Mouse (Mus musculus) hindbrain, embryonic 16.5 days (tissue): ENCODE results near the gene Dazap2. TPM values are rescaled to one million over a fixed set of nuclear protein-coding genes. Genes with fewer than 3 reads are reported as not detected.

Source experiments
- ATAC-seq: fragments of 200-750 bp; cut with Nextera tagmentation; 2 replicates; pipeline ENCODE4 v1.8.0; 2017; ENCODE audit warnings: moderate TSS enrichment, moderate library complexity
- H3K27ac ChIP-seq: fragments of 300-500 bp; sonication (generic); 2 replicates; pipeline ENCODE4 v1.5.1; 2014; ENCODE audit warnings: low read depth, mild to moderate bottlenecking, control low read depth, low read length, moderate library complexity
- H3K27me3 ChIP-seq: fragments of 300-500 bp; sonication (generic); replicated peaks from 2 replicates; pipeline ENCODE4 v1.6.1; 2014; ENCODE audit warnings: low read length; ENCODE audit not compliant: control insufficient read depth, insufficient read depth
- H3K36me3 ChIP-seq: fragments of 300-500 bp; sonication (generic); 2 replicates; pipeline ENCODE4 v1.6.1; 2014; ENCODE audit warnings: mild to moderate bottlenecking, low read length, moderate library complexity, mixed read lengths; ENCODE audit not compliant: control insufficient read depth, insufficient read depth
- H3K4me1 ChIP-seq: fragments of 300-500 bp; sonication (generic); 2 replicates; pipeline ENCODE4 v1.6.1; 2014; ENCODE audit warnings: low read depth, low read length; ENCODE audit not compliant: control insufficient read depth, insufficient read depth
- H3K4me2 ChIP-seq: fragments of 300-500 bp; sonication (generic); 2 replicates; pipeline ENCODE4 v1.6.1; 2014; ENCODE audit warnings: mild to moderate bottlenecking, low read length, control low read depth, moderate library complexity
- H3K4me3 ChIP-seq: fragments of 300-500 bp; sonication (generic); 2 replicates; pipeline ENCODE4 v1.5.1; 2014; ENCODE audit warnings: mild to moderate bottlenecking, low read length, control low read depth, moderate library complexity
- H3K9ac ChIP-seq: fragments of 300-500 bp; sonication (generic); 2 replicates; pipeline ENCODE4 v1.6.1; 2014; ENCODE audit warnings: low read depth, mild to moderate bottlenecking, control low read depth, low read length, moderate library complexity
- H3K9me3 ChIP-seq: fragments of 300-500 bp; sonication (generic); 2 replicates; pipeline ENCODE4 v1.6.1; 2014; ENCODE audit warnings: mild to moderate bottlenecking, low read length, moderate library complexity; ENCODE audit not compliant: control insufficient read depth
- WGBS: fragments of 180-500 bp; shearing (Covaris S2); extraction: QIAGEN DNeasy Blood & Tissue Kit; methylation state at CpG from one replicate; pipeline ENCODE4 v1.1.7; 2014; 5-methylcytosine and 5-hydroxymethylcytosine counted together
- polyA plus RNA-seq: library from polyadenylated mRNA; unstranded; fragments of >200 nt; fragmentation: Nextera tagmentation; extraction: Ambion mirVana; gene quantifications from 2 replicates; pipeline ENCODE4 v1.2.1, GENCODE M21; 2015

Gene Dazap2
- polyA plus RNA-seq, 1 experiment from 2014 or later = 123 TPM

DNA sequence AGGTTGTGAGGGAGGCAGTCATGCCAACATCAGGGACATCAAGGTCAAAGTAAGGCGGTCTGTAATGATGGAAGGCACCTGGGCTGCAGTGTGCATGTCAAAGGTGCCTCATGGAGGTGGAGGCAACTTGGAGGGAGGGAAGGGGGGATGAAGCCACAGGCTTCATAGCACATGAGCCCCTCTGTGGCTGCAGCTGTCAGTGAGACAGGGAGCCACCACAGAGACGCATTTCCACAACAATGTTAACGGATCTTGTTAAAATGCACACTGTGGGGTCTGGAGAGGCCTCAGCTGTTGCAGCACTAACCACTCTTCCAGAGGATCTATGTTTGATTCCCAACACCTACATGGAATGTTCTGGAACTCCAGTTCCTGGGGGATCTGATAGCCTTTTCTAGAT, 15.0 kb downstream of the Dazap2 start:
- Histone ChIP-seq H3K27me3 (peaks cover 14% of the 10 kb centered on the region), H3K27ac (no peak overlapping the region), H3K9me3 (no peaks in the 10 kb centered on the region), H3K4me3 (no peak overlapping the region), H3K4me1 (no peaks in the 10 kb centered on the region), H3K36me3 (no peaks in the 10 kb centered on the region), H3K9ac (no peak overlapping the region), H3K4me2 (no peak overlapping the region)
- 43% methylated on average over 3 of the region's 3 CpGs for WGBS
- ATAC-seq = no peak

DNA sequence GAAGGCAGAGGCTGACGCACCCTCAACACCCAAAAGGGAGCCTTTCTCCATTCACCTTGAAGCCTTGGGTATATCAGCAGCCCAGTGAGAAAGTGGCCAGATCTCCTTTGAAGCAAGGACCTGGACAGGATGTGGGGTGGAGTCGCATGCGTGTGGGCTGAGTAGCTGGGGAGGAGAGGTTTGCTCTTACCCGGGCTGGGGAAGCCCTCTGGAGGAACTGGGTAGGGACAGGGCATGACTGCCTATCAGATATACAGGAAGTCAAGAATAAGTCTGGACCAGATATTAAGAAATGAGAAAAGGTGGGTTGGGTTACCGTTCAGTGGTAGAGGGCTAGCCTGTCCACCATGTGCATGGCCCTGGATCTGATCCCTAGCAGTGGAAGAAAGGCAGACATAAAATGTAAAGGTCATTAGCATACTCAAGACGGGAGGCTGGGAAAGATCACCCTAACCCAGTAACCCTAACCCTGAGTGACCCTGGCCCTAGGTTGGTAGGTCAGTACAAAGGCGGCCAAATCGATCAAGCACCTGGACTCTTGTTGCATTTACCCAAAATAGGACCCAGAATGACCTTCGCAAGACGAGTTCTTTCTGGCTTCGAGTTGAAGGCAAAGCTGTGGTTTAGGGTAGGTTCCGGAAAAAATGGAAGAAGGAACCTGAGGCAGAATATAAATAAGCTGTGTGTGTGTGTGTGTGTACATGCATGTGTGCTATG, 16.5 kb downstream of the Dazap2 start:
- no peak overlapping the region for H3K4me2 ChIP-seq

DNA sequence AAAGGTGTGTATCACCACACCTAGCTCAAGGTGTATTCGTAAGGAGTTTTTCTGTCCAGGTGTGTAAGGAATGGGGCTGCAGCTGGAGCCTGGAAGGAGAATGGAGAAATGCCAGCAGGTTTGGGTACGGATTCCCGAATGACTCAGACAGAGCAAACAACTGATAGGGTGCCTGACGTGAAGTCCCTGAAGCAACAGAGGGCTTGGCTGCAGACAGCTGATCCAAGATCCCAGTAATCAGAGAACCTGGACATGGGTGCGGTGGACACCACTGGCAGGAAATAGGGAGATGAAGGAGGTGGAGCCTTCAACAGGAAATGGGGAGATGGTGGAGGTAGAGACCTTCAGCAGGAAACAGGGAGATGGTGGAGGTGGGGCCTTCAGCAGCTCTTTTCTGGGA, 17.2 kb downstream of the Dazap2 start:
- no peak overlapping the region for H3K27ac ChIP-seq
- WGBS = 88% methylated on average over 5 of the region's 5 CpGs
- no peak overlapping the region for H3K4me2 ChIP-seq
- H3K9me3 ChIP-seq = no peaks in the 10 kb centered on the region
- H3K27me3 ChIP-seq = peaks cover 26% of the 10 kb centered on the region
- no peak overlapping the region for H3K9ac ChIP-seq
- H3K4me3 ChIP-seq = no peak overlapping the region
- H3K36me3 ChIP-seq = no peaks in the 10 kb centered on the region
- H3K4me1 ChIP-seq = peaks cover 11% of the 10 kb centered on the region
- ATAC-seq = no peak

More for the DNA sequence above, 16.5 kb downstream of the Dazap2 start:
- Histone ChIP-seq H3K9me3 (no peaks in the 10 kb centered on the region), H3K4me3 (no peak overlapping the region), H3K27ac (no peak overlapping the region), H3K9ac (no peak overlapping the region), H3K4me1 (peaks cover 4% of the 10 kb centered on the region), H3K36me3 (no peaks in the 10 kb centered on the region), H3K27me3 (peaks cover 25% of the 10 kb centered on the region)
- no peak for ATAC-seq
- 89% methylated on average over 12 of the region's 12 CpGs for WGBS

DNA sequence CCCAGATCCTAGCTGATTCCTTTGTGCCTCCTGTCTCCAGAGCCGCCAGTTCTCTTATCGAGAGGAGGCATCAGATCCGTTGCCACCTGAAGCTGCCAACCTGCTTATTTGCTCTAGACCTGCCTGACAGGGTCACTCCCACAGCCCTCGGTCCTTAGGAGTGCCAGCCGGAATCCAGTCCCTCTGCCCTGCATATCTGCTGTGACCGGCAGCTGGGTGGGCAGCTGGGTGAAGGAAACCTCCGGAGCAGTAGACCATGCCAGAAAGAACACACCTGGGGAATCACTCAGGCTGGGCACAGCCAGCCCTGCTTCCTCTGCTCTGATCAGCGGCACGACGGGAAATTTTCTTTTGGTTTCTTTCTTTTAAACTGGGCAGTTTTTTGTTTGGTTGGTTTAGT, 18.2 kb downstream of the Dazap2 start:
- Histone ChIP-seq H3K4me1 (peaks cover 11% of the 10 kb centered on the region), H3K4me2 (no peak overlapping the region), H3K9ac (no peak overlapping the region), H3K9me3 (no peaks in the 10 kb centered on the region), H3K36me3 (no peaks in the 10 kb centered on the region), H3K27me3 (peaks cover 32% of the 10 kb centered on the region), H3K27ac (no peak overlapping the region), H3K4me3 (no peak overlapping the region)
- 84% methylated on average over 10 of the region's 10 CpGs for WGBS
- ATAC-seq = no peak

DNA sequence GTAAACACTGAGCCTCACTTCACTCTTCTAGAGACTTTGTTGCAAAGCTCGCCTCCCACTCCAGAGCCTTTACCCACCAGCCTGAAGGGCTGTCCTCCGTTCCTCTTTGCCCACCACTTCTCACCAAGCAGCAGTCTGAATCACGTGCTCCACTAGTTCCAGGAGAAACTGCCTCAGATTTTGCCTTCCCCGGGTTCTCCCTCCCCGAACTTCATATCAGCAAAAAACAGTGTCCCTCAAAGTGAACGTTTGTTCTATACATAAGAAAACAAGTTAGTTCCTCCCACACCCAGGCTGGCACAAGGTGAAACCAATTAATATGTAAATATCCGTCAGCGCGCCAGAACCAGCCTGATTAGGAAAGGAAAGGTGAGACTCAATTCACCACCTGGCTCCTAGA, 20.1 kb downstream of the Dazap2 start:
- no peak overlapping the region for H3K4me2 ChIP-seq
- no peak for ATAC-seq
- H3K27me3 ChIP-seq = peaks cover 37% of the 10 kb centered on the region
- H3K4me3 ChIP-seq = no peak overlapping the region
- no peak overlapping the region for H3K9ac ChIP-seq
- peaks cover 11% of the 10 kb centered on the region for H3K4me1 ChIP-seq
- WGBS = 12% methylated on average over 9 of the region's 9 CpGs
- no peak overlapping the region for H3K27ac ChIP-seq
- no peaks in the 10 kb centered on the region for H3K9me3 ChIP-seq
- no peaks in the 10 kb centered on the region for H3K36me3 ChIP-seq

DNA sequence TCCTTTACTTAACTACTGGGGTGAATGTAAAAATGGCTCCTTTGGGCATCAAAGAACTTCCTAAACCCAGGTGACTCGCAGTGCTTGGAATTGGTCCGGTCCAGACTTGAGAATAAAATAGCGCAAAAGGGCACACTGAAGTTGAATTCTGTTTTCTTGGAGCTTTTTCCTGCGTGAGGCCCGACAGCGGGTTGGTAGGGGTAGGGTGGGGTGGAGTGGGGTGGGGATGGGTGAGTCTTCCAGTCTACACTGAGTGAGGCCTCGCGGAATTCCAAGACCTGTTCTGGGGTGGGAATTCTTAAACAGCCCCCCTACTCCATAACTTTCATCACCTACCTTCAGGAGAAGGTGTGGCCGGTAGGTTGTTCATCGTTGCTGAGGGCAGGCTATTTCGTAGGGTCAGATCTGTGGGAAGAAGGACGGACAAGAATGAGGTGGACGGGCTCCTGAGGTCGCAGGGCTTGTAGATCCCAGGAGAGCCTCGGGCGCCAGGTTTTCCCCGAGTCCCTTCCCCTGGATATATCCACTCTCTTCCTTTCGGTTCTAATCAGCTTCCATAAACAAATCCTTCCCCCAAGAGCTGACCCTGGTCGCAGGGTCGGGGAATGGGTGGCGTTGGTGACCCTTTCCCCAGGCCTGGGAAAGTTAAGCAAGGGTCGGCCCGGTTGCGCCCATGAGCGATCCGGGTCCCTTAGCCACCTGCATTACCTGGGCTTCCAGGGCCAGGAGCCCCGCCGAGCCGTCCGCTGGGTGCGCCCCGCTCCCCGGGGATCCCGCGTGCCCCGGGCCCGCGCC, 20.9 kb downstream of the Dazap2 start:
- H3K4me1 ChIP-seq = peaks cover 11% of the 10 kb centered on the region
- WGBS = 3% methylated on average over 36 of the region's 38 CpGs
- no peak overlapping the region for H3K27ac ChIP-seq
- peak overlapping the region; percentile 47 for H3K9ac ChIP-seq
- peak overlapping the region; percentile 44 for H3K4me3 ChIP-seq
- peaks cover 37% of the 10 kb centered on the region for H3K27me3 ChIP-seq
- peak overlapping the region; percentile 81 for H3K4me2 ChIP-seq
- H3K36me3 ChIP-seq = no peaks in the 10 kb centered on the region
- ATAC-seq = no peak
- H3K9me3 ChIP-seq = no peaks in the 10 kb centered on the region

DNA sequence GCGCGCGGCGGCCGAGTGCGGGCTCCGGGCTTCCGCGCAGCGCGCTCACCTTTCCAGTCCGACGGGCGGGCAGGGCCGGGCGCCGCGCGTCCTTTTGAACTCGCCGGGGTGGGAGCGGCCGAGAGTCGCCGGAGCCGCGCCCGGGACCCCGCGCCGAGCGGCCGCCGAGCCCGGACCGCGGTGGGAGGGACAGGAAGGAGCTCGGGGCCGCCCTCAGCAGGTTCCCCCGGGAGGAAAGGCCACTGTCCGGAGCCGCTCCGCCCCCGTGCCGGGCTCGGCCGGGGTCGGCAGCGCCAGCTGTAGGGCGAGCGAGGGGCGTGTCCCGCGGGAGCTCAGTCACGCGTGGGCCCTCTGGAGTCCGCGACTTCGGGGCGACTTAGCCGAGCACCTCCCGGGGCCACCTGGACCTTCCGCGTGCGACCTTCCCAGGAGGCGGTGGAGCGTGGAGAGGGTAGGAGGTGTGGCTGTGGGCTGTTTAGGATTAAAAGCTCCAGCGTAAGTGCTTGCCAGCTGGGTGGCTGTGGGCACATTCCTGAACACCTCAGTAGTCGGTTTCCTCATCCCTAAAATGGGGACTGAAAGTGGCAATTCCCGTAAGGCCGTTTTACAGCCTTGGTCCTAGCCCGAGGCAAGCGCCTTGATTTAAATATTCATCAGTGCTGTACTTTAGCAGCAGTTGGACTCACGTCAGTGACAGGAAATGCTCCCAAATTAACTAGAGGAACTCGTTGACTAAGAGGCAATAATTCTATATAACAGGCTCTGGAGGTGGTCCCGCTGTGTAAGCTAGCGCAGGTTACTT, 21.8 kb downstream of the Dazap2 start, which contains the start of gene Smagp:
Gene Smagp (minus strand): TSS at position 241 of the 802 bp plus-strand sequence.
- 0% methylated on average over 51 of the region's 77 CpGs for WGBS
- Histone ChIP-seq H3K4me3 (peak within 1 kb of the TSS; percentile 44), H3K9me3 (no peaks in the 10 kb centered on the region), H3K36me3 (no peaks in the 10 kb centered on the region), H3K9ac (peak within 1 kb of the TSS; percentile 47), H3K27ac (no peak within 1 kb of the TSS), H3K27me3 (peaks cover 37% of the 10 kb centered on the region), H3K4me1 (peaks cover 11% of the 10 kb centered on the region), H3K4me2 (peak within 1 kb of the TSS; percentile 81)
- no peak for ATAC-seq

DNA sequence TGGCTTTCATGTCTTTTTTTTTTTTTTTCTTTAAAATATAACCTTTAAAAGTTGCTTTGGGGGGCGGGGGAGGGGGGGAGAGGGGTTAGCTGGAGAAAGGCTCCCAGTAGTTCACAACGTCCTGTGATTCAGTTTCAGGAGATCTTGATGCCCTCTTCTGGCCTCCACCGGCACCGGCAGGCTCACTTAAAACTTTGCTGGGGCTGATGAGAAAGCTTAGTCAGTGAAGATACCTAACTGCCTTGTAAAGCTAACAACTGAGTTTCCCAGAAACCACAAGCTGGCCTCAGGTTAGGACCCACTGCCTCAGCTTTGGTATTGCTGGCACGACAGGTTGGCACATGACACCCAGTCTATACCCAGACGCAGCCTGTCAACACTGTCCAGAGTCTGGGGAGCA, 22.5 kb downstream of the Dazap2 start:
- no peak for ATAC-seq
- H3K36me3 ChIP-seq = no peaks in the 10 kb centered on the region
- H3K27ac ChIP-seq = no peak overlapping the region
- WGBS = 15% methylated on average over 6 of the region's 6 CpGs
- no peak overlapping the region for H3K4me2 ChIP-seq
- peaks cover 37% of the 10 kb centered on the region for H3K27me3 ChIP-seq
- H3K9ac ChIP-seq = no peak overlapping the region
- H3K4me1 ChIP-seq = peaks cover 11% of the 10 kb centered on the region
- H3K9me3 ChIP-seq = no peaks in the 10 kb centered on the region
- no peak overlapping the region for H3K4me3 ChIP-seq
